Mouse (Mus musculus) intestine, embryonic 14.5 days (tissue): Measurements from ENCODE around the gene Ryr3. TPM values are rescaled to one million over a fixed set of nuclear protein-coding genes. Genes with fewer than 3 reads are reported as not detected.

Experiments used
- ATAC-seq: fragments of 200-750 bp; cut with Nextera tagmentation; replicated peaks from 2 replicates; pipeline ENCODE4 v1.8.0; 2017; ENCODE audit warnings: low read depth, moderate number of reproducible peaks, moderate TSS enrichment, moderate library complexity; ENCODE audit not compliant: low FRiP score, low TSS enrichment
- DNase-seq: peaks from one replicate; pipeline ENCODE4 v3.0.0-alpha.2; 2018; ENCODE audit warnings: low spot score
- H3K27ac ChIP-seq: fragments of 300-500 bp; sonication (generic); 2 replicates; pipeline ENCODE4 v1.5.1; 2014; ENCODE audit warnings: low read depth, mild to moderate bottlenecking, control low read depth
- H3K27me3 ChIP-seq: fragments of 300-500 bp; sonication (generic); replicated peaks from 2 replicates; pipeline ENCODE4 v1.6.1; 2014; ENCODE audit warnings: low read length, control low read depth; ENCODE audit not compliant: control insufficient read depth, insufficient read depth
- H3K36me3 ChIP-seq: fragments of 300-500 bp; sonication (generic); 2 replicates; pipeline ENCODE4 v1.6.1; 2014; ENCODE audit warnings: low read length, control low read depth; ENCODE audit not compliant: control insufficient read depth, insufficient read depth
- H3K4me1 ChIP-seq: fragments of 300-500 bp; sonication (generic); replicated peaks from 2 replicates; pipeline ENCODE4 v1.6.1; 2014; ENCODE audit warnings: low read length, control low read depth, mixed read lengths; ENCODE audit not compliant: control insufficient read depth, insufficient read depth
- H3K4me2 ChIP-seq: fragments of 300-500 bp; sonication (generic); 2 replicates; pipeline ENCODE4 v1.6.1; 2014; ENCODE audit warnings: low read length
- H3K4me3 ChIP-seq: fragments of 300-500 bp; sonication (generic); 2 replicates; pipeline ENCODE4 v1.5.1; 2014; ENCODE audit warnings: low read depth, low read length, control low read depth, mixed read lengths
- H3K9ac ChIP-seq: fragments of 300-500 bp; sonication (generic); 2 replicates; pipeline ENCODE4 v1.6.1; 2014; ENCODE audit warnings: mild to moderate bottlenecking, low read length
- H3K9me3 ChIP-seq: fragments of 300-500 bp; sonication (generic); 2 replicates; pipeline ENCODE4 v1.6.1; 2016; ENCODE audit warnings: low read length, control low read depth; ENCODE audit not compliant: control insufficient read depth
- WGBS: fragments of 180-500 bp; shearing (Covaris S2); extraction: QIAGEN DNeasy Blood & Tissue Kit; methylation state at CpG from one replicate; pipeline ENCODE4 v1.1.7; 2014; 5-methylcytosine and 5-hydroxymethylcytosine counted together
- polyA plus RNA-seq: library from polyadenylated mRNA; unstranded; fragments of >200 nt; fragmentation: Nextera tagmentation; extraction: Ambion mirVana; gene quantifications from 2 replicates; pipeline ENCODE4 v1.2.1, GENCODE M21; 2014

Ryr3 gene
- polyA plus RNA-seq, 1 experiment from 2014 or later: 3.1 TPM

GRCm38 (mm10) chr2:113019896-113020295 is 197.0 kb downstream of the Ryr3 start:
- DNase-seq (no peak), ATAC-seq (no peak)
- H3K27me3 ChIP-seq: no peaks in the 10 kb centered on the region
- no peaks in the 10 kb centered on the region for H3K9me3 ChIP-seq
- WGBS: 68% methylated on average over 7 of the region's 7 CpGs
- H3K4me3 ChIP-seq: no peak overlapping the region
- H3K9ac ChIP-seq: no peak overlapping the region
- no peak overlapping the region for H3K27ac ChIP-seq
- H3K4me2 ChIP-seq: no peak overlapping the region
- H3K4me1 ChIP-seq: no peaks in the 10 kb centered on the region
- H3K36me3 ChIP-seq: no peaks in the 10 kb centered on the region

GRCm38 (mm10) chr2:113018278-113018677 is 198.6 kb downstream of the Ryr3 start:
- Histone ChIP-seq H3K9ac (no peak overlapping the region), H3K4me3 (no peak overlapping the region), H3K36me3 (no peaks in the 10 kb centered on the region), H3K27me3 (no peaks in the 10 kb centered on the region), H3K27ac (no peak overlapping the region), H3K4me1 (no peaks in the 10 kb centered on the region), H3K9me3 (no peaks in the 10 kb centered on the region), H3K4me2 (no peak overlapping the region)
- DNase-seq: no peak
- 66% methylated on average over 1 of the region's 1 CpGs for WGBS
- ATAC-seq: no peak

- Histone ChIP-seq H3K27me3 (no peaks in the 10 kb centered on the region), H3K36me3 (no peaks in the 10 kb centered on the region), H3K4me1 (no peaks in the 10 kb centered on the region), H3K9me3 (no peaks in the 10 kb centered on the region), H3K27ac (no peak overlapping the region), H3K9ac (no peak overlapping the region), H3K4me3 (no peak overlapping the region), H3K4me2 (no peak overlapping the region)
- 80% methylated on average over 2 of the region's 2 CpGs for WGBS
- DNase-seq (no peak), ATAC-seq (no peak)
Measured at GRCm38 (mm10) chr2:113016236-113016635, 200.7 kb downstream of the Ryr3 start.

- Histone ChIP-seq H3K4me1 (no peaks in the 10 kb centered on the region), H3K4me3 (no peak overlapping the region), H3K9me3 (no peaks in the 10 kb centered on the region), H3K9ac (no peak overlapping the region), H3K36me3 (no peaks in the 10 kb centered on the region), H3K27ac (no peak overlapping the region), H3K27me3 (no peaks in the 10 kb centered on the region), H3K4me2 (no peak overlapping the region)
- no peak for DNase-seq
- WGBS: 54% methylated on average over 11 of the region's 11 CpGs
- ATAC-seq: no peak
Measured at GRCm38 (mm10) chr2:113008961-113009740, 207.7 kb downstream of the Ryr3 start.

GRCm38 (mm10) chr2:112998498-112998897 is 218.4 kb downstream of the Ryr3 start:
- Histone ChIP-seq H3K27ac (no peak overlapping the region), H3K9ac (no peak overlapping the region), H3K4me1 (no peaks in the 10 kb centered on the region), H3K4me2 (no peak overlapping the region), H3K27me3 (no peaks in the 10 kb centered on the region), H3K4me3 (no peak overlapping the region), H3K36me3 (no peaks in the 10 kb centered on the region), H3K9me3 (no peaks in the 10 kb centered on the region)
- ATAC-seq: no peak
- no peak for DNase-seq
- 80% methylated on average over 3 of the region's 3 CpGs for WGBS

- H3K9me3 ChIP-seq: no peaks in the 10 kb centered on the region
- no peaks in the 10 kb centered on the region for H3K4me1 ChIP-seq
- H3K9ac ChIP-seq: no peak overlapping the region
- ATAC-seq (no peak), DNase-seq (no peak)
- H3K4me3 ChIP-seq: no peak overlapping the region
- no peak overlapping the region for H3K27ac ChIP-seq
- 61% methylated on average over 1 of the region's 1 CpGs for WGBS
- no peak overlapping the region for H3K4me2 ChIP-seq
- no peaks in the 10 kb centered on the region for H3K36me3 ChIP-seq
- H3K27me3 ChIP-seq: no peaks in the 10 kb centered on the region
Measured at GRCm38 (mm10) chr2:112982908-112983510, 233.9 kb downstream of the Ryr3 start.

GRCm38 (mm10) chr2:112966807-112967625 is 249.9 kb downstream of the Ryr3 start:
- no peak overlapping the region for H3K27ac ChIP-seq
- H3K9ac ChIP-seq: no peak overlapping the region
- no peak overlapping the region for H3K4me3 ChIP-seq
- no peak overlapping the region for H3K4me2 ChIP-seq
- DNase-seq: no peak
- no peak for ATAC-seq
- H3K4me1 ChIP-seq: no peaks in the 10 kb centered on the region
- no peaks in the 10 kb centered on the region for H3K27me3 ChIP-seq
- 78% methylated on average over 14 of the region's 14 CpGs for WGBS
- no peaks in the 10 kb centered on the region for H3K36me3 ChIP-seq
- no peaks in the 10 kb centered on the region for H3K9me3 ChIP-seq

GRCm38 (mm10) chr2:112948931-112949330 is 268.0 kb downstream of the Ryr3 start:
- Histone ChIP-seq H3K36me3 (no peaks in the 10 kb centered on the region), H3K9me3 (no peaks in the 10 kb centered on the region), H3K27ac (no peak overlapping the region), H3K4me2 (no peak overlapping the region), H3K27me3 (no peaks in the 10 kb centered on the region), H3K9ac (no peak overlapping the region), H3K4me3 (no peak overlapping the region), H3K4me1 (no peaks in the 10 kb centered on the region)
- WGBS: 78% methylated on average over 1 of the region's 1 CpGs
- DNase-seq (no peak), ATAC-seq (no peak)
